ENCODE assay signal across 10 mouse cellular contexts in the genomic region with DNA sequence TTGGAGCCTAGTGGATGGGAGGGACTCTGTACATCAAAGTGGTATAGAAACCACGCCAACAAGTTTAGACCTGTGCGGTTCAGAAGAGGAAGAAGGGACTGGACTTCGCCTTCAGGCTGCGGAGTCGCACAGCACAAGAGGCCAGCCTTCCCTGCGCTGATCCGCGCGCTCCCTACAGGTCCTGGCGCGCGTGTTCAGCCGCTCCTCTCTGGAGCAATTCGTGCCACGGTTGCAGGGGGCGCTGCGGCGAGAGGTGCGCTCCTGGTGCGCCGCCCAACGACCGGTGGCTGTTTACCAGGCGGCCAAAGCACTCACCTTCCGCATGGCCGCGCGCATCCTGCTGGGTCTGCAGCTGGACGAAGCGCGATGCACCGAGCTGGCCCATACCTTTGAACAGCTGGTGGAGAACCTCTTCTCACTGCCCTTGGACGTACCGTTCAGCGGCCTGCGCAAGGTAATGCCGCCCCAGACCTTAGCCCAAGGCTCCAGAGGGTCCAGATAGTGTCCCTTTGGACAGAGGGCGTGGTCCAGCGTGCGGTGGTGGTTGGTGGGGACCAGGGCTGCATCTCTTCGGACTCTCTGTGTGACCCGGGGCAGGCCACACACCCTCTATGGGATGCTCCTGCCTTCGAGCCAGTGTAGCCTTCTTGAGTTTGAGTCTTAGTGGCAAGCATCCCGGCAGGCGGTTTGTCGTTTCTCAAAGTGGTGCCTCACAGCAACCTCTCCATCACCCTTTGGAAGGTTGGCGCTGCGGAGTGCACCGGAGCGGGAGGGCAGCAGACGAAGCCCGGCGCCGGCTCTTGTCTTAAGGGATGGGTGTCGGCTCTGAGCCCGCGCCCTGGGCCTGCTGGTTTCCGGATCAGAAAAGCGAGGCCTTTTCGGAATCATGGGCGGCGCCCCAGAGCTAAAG. TPM values are rescaled to one million over a fixed set of nuclear protein-coding genes. Genes with fewer than 3 reads are reported as not detected.
DNase-seq lines count a peak whose midpoint lies in the region; ATAC-seq lines count a peak whose summit lies in the region.
"Had no signal": no experiment of that assay in that cellular context is flagged by ENCODE, and none has a peak within 500 bp of the region (broad histone marks: within the 10 kb centered on the region; RNA-seq: fewer than 3 reads in every experiment).

No protein-coding gene starts in this region.

- no peak overlapping the region for H3K9ac ChIP-seq in embryonic facial prominence, embryonic 14.5 days (ENCODE audit: low read depth, low read length)
- H3K9ac ChIP-seq in intestine, embryonic 15.5 days = no peak overlapping the region

- peaks cover 6% of the 10 kb centered on the region; the same call in 1 of the 2 replicates for H3K4me1 ChIP-seq in embryonic facial prominence, embryonic 14.5 days (ENCODE audit: control insufficient read depth, insufficient read depth, low read length)
- no peaks in the 10 kb centered on the region; the same call in 1 of the 2 replicates for H3K4me1 ChIP-seq in intestine, embryonic 15.5 days (replicated peaks)

- intact Hi-C loops in left cerebral cortex, postnatal 4 days (cut with DNase I) = no loop called here
- intact Hi-C loops in gastrocnemius, postnatal 14 days (cut with DNase I; ENCODE audit: low total_unique reads) = no loop called here

- H3K4me3 ChIP-seq in embryonic facial prominence, embryonic 14.5 days (ENCODE audit: low read depth, low read length) = peak overlapping the region; percentile 18
- no peak overlapping the region for H3K4me3 ChIP-seq in intestine, embryonic 15.5 days (replicated peaks)

- no peak overlapping the region for H3K27ac ChIP-seq in embryonic facial prominence, embryonic 14.5 days (replicated peaks; ENCODE audit: low read depth, low read length)
- no peak overlapping the region for H3K27ac ChIP-seq in intestine, embryonic 15.5 days

- peaks cover 97% of the 10 kb centered on the region for H3K27me3 ChIP-seq in embryonic facial prominence, embryonic 14.5 days (replicated peaks; ENCODE audit: control insufficient read depth, insufficient read depth, low read length)
- H3K27me3 ChIP-seq in intestine, embryonic 15.5 days (replicated peaks) = peaks cover 90% of the 10 kb centered on the region

- no peaks in the 10 kb centered on the region for H3K9me3 ChIP-seq in embryonic facial prominence, embryonic 14.5 days (ENCODE audit: control insufficient read depth, low read length)
- no peaks in the 10 kb centered on the region for H3K9me3 ChIP-seq in intestine, embryonic 15.5 days

- DNase-seq in left cerebral cortex, postnatal 4 days = peak; percentile 17
- DNase-seq in left cerebral cortex, adult 9 months (ENCODE audit: low spot score in 2 of 2) = no peak
- DNase-seq in embryonic facial prominence, embryonic 14.5 days (ENCODE audit: low spot score) = no peak
- DNase-seq in retina, postnatal 1 day = peak; percentile 77
- DNase-seq in cerebellum, postnatal 25 days = no peak
- DNase-seq in gastrocnemius, postnatal 14 days = no peak
- DNase-seq: adrenal gland, adult 8-10 months had no signal

- H3K4me2 ChIP-seq in embryonic facial prominence, embryonic 14.5 days (ENCODE audit: low read depth, low read length) = peak overlapping the region; percentile 33
- H3K4me2 ChIP-seq in intestine, embryonic 15.5 days (replicated peaks) = 0 out of 2 replicates have a peak overlapping the region, but pooled peaks have one; percentile 22

- WGBS in embryonic facial prominence, embryonic 14.5 days = 3% methylated on average over 39 of the region's 62 CpGs
- WGBS in intestine, embryonic 15.5 days = 7% methylated on average over 62 of the region's 62 CpGs

- H3K36me3 ChIP-seq in embryonic facial prominence, embryonic 14.5 days (ENCODE audit: control insufficient read depth, insufficient read depth, low read length) = no peaks in the 10 kb centered on the region
- no peaks in the 10 kb centered on the region for H3K36me3 ChIP-seq in intestine, embryonic 15.5 days

- ATAC-seq in embryonic facial prominence, embryonic 14.5 days (ENCODE audit: low read depth) = peak; percentile 30; the same call in 1 of the 2 replicates
- ATAC-seq in intestine, embryonic 15.5 days = no peak

RNA-seq across cellular contexts. Expression of gene Cyp26c1, which starts 1.8 kb away (rescaled TPM):
- under 1 TPM in 1 of 2 experiments, not detected in 1; 0.22 TPM for total RNA-seq in left cerebral cortex, postnatal 4 days (2021)
- 0.85 and 1.8 TPM in 2 replicates for polyA plus RNA-seq in embryonic facial prominence, embryonic 14.5 days (2014; fragmentation: Nextera tagmentation; extraction: Ambion mirVana)
- not detected in 2 replicates for polyA plus RNA-seq in intestine, embryonic 15.5 days (2015; fragmentation: Nextera tagmentation; extraction: Ambion mirVana)
- not detected for total RNA-seq in gastrocnemius, postnatal 14 days (2021)
- total RNA-seq: hematopoietic stem cell, adult 5-6 weeks; neutrophil, adult 5-6 weeks had no signal

RNA-seq across cellular contexts. Expression of gene Cyp26a1, which starts 10.4 kb away (rescaled TPM):
- under 1 TPM in 1 of 2 experiments, not detected in 1; 0.20 TPM for total RNA-seq in left cerebral cortex, postnatal 4 days (2021)
- 6.8 and 8.1 TPM in 2 replicates for polyA plus RNA-seq in embryonic facial prominence, embryonic 14.5 days (2014; fragmentation: Nextera tagmentation; extraction: Ambion mirVana)
- polyA plus RNA-seq in intestine, embryonic 15.5 days (2015; fragmentation: Nextera tagmentation; extraction: Ambion mirVana) = 1.7 and 1.8 TPM in 2 replicates
- under 1 TPM; 0.13 to 0.41 TPM for total RNA-seq in gastrocnemius, postnatal 14 days (2021)
- total RNA-seq: adrenal gland, adult 8-10 months; hematopoietic stem cell, adult 5-6 weeks; neutrophil, adult 5-6 weeks had no signal

Comparison
In these comparisons a context has a peak if more than half of its experiments do, and no peak if none do; other contexts are left out.
1. DNase-seq: peak in left cerebral cortex, postnatal 4 days (single experiment) and retina, postnatal 1 day (single experiment); none in left cerebral cortex, adult 9 months (0 of 2), embryonic facial prominence, embryonic 14.5 days (single experiment), cerebellum, postnatal 25 days (0 of 2) and gastrocnemius, postnatal 14 days (single experiment).